Mouse (Mus musculus): ENCODE results near the gene Kcnh6.

Kcnh6 gene

GRCm38 (mm10) chr11:106065073-106065922, 57.4 kb downstream of the Kcnh6 start:
- DNase-seq (ENCODE audit: low read depth): peak; percentile 48

GRCm38 (mm10) chr11:106065923-106066571, 58.1 kb downstream of the Kcnh6 start, which contains the start of gene Taco1:
Taco1 (plus strand) TSS chr11:106066061.
- DNase-seq (ENCODE audit: low read depth): peak; percentile 94

GRCm38 (mm10) chr11:106066616-106067015, 58.7 kb downstream of the Kcnh6 start:
- peak; percentile 64 for DNase-seq (ENCODE audit: low read depth)

GRCm38 (mm10) chr11:106073774-106074173, 65.8 kb downstream of the Kcnh6 start:
- DNase-seq (ENCODE audit: low read depth): no peak

DNA sequence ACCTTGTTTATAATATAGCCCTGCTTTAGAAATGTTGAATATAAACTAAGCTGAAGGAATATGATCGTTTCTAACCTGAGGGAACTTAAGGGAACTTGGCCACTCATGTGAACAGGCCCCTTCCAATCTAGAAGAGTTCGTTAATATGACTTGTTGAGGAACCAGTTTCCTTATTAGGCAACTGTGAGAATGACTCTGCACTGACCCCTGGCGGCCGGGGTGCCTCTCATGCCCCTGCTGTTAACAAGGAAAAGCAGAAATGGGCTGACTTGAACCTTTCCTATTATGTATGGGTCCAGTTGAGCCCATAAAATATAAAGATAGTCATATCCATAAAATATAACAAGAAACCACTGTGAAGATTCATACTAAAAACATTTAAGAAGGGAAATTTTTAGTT, 68.4 kb downstream of the Kcnh6 start:
- DNase-seq (ENCODE audit: low read depth): peak; percentile 74
